8 mouse cellular contexts compared by ENCODE assay signal in the genomic region with DNA sequence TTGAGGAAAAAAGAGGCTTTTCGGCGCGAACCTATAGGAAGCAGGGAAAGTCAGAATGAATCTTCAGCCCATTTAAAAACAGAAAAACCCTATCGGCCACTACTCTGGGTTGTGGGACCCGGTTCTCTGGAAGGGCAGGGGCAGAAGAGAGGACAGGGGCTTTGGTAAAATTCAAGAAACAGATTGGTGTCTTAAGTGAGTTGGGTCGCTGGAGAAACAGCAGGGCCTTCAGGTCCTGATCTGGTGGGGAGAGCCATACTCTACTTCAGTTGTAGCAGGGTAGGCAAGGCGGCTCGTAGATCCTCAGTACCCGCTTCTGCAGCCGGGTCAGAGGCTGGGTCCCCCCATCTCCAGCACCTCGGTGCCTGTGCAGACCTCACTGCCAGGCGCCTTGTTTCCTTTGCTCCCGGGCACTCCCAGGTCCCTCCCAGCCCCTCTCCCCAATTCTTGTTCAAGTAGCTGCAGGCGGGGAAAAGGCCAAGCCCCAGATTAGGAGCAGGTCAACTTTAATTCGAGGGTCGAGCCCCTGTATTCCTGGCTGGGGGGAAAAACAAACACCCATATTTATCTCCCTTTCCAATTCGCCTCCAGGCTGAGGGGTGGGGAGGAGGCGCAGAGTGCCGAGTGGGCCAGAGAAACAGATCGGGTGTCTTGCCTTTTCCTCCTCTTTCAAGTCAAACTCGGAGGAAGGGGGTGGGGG. TPM values are rescaled to one million over a fixed set of nuclear protein-coding genes. Genes with fewer than 3 reads are reported as not detected.
DNase-seq lines count a peak whose midpoint lies in the region; ATAC-seq and TF ChIP-seq lines count a peak whose summit lies in the region.

No protein-coding gene starts in this region.

- no peaks in the 10 kb centered on the region for H3K9me3 ChIP-seq in forebrain, embryonic 14.5 days (replicated peaks; ENCODE audit: control insufficient read depth, low read length)
- no peaks in the 10 kb centered on the region for H3K9me3 ChIP-seq in limb, embryonic 15.5 days

- TF ChIP-seq CTCF in layer of hippocampus, adult 2 months (conservative IDR thresholded peaks at IDR 0.05) = no peak
- TF ChIP-seq CTCF in small intestine, adult 2 months (IDR thresholded peaks at IDR 0.05; ENCODE audit: extremely low read depth, insufficient read length, insufficient replicate concordance, low read depth, low read length) = no peak

- no peak for TF ChIP-seq POLR2A in small intestine, adult 2 months (IDR thresholded peaks at IDR 0.05; ENCODE audit: low read depth, low read length)

- ATAC-seq in forebrain, embryonic 14.5 days = no peak
- ATAC-seq in limb, embryonic 15.5 days (ENCODE audit: insufficient number of reproducible peaks, low FRiP score, low TSS enrichment, low read depth) = no peak
- no peak for ATAC-seq in megakaryocyte-erythroid progenitor cell, adult 5-6 weeks (replicated peaks; ENCODE audit: low FRiP score, low TSS enrichment, poor library complexity, severe bottlenecking)

- H3K4me2 ChIP-seq in forebrain, embryonic 14.5 days (ENCODE audit: low read length) = peak overlapping the region; percentile 84
- peak overlapping the region; percentile 82 for H3K4me2 ChIP-seq in limb, embryonic 15.5 days

- peak overlapping the region; percentile 99 for H3K9ac ChIP-seq in forebrain, embryonic 14.5 days (ENCODE audit: low read length)
- H3K9ac ChIP-seq in limb, embryonic 15.5 days = 0 out of 2 replicates have a peak overlapping the region, but pooled peaks have one; percentile 14

- H3K4me3 ChIP-seq in layer of hippocampus, adult 2 months = peak overlapping the region; percentile 62
- peak overlapping the region; percentile 70 for H3K4me3 ChIP-seq in forebrain, embryonic 14.5 days (ENCODE audit: low read depth, low read length)
- H3K4me3 ChIP-seq in limb, embryonic 15.5 days = peak overlapping the region; percentile 48
- H3K4me3 ChIP-seq in small intestine, adult 2 months (ENCODE audit: low read depth, low read length) = peak overlapping the region; percentile 57

- peak overlapping the region; percentile 91 for H3K27ac ChIP-seq in layer of hippocampus, adult 2 months
- H3K27ac ChIP-seq in forebrain, embryonic 14.5 days (ENCODE audit: low read depth, low read length) = peak overlapping the region; percentile 99
- H3K27ac ChIP-seq in limb, embryonic 15.5 days = no peak overlapping the region; the same call in 1 of the 2 replicates
- H3K27ac ChIP-seq in small intestine, adult 2 months (ENCODE audit: insufficient read depth, low read depth, low read length) = no peak overlapping the region

- H3K36me3 ChIP-seq in forebrain, embryonic 14.5 days (ENCODE audit: control insufficient read depth, insufficient read depth, low read length) = peaks cover 35% of the 10 kb centered on the region
- no peaks in the 10 kb centered on the region for H3K36me3 ChIP-seq in limb, embryonic 15.5 days
- no peaks in the 10 kb centered on the region; the same call in 1 of the 2 replicates for H3K36me3 ChIP-seq in small intestine, adult 2 months (ENCODE audit: control insufficient read depth, insufficient read depth, low read length)

- H3K4me1 ChIP-seq in forebrain, embryonic 14.5 days (ENCODE audit: control insufficient read depth, insufficient read depth, low read length) = peaks cover 21% of the 10 kb centered on the region
- H3K4me1 ChIP-seq in limb, embryonic 15.5 days = peaks cover 47% of the 10 kb centered on the region
- H3K4me1 ChIP-seq in small intestine, adult 2 months (ENCODE audit: control insufficient read depth, insufficient read depth, insufficient read length, low read length) = no peaks in the 10 kb centered on the region; the same call in 1 of the 2 replicates

- 3% methylated on average over 21 of the region's 21 CpGs for WGBS in forebrain, embryonic 14.5 days
- 13% methylated on average over 21 of the region's 21 CpGs for WGBS in limb, embryonic 15.5 days
- 44% methylated on average over 21 of the region's 21 CpGs for WGBS in small intestine, adult 2 months

- DNase-seq in layer of hippocampus, adult 2 months (ENCODE audit: low spot score in 2 of 2) = no peak
- no peak for DNase-seq in layer of hippocampus, adult 18-20 months (ENCODE audit: low spot score in 2 of 2)
- DNase-seq in forebrain, embryonic 14.5 days (ENCODE audit: low spot score) = peak; percentile 20
- DNase-seq in frontal cortex, postnatal 36 days (ENCODE audit: low spot score in 2 of 2) = no peak
- DNase-seq in cerebellum, adult 8-10 months = no peak

- H3K27me3 ChIP-seq in forebrain, embryonic 14.5 days (replicated peaks; ENCODE audit: control insufficient read depth, insufficient read depth, low read length) = no peaks in the 10 kb centered on the region
- peaks cover 63% of the 10 kb centered on the region for H3K27me3 ChIP-seq in limb, embryonic 15.5 days
- H3K27me3 ChIP-seq in small intestine, adult 2 months (ENCODE audit: control insufficient read depth, insufficient read depth, low read length) = peaks cover 52% of the 10 kb centered on the region

RNA-seq across cellular contexts. Expression of gene Meis2, which starts 4.8 kb away (rescaled TPM):
- total RNA-seq in layer of hippocampus, adult 2 months (2021) = 10 to 100 TPM; 43.2 to 45.9 TPM
- total RNA-seq in layer of hippocampus, adult 18-20 months (2021) = 10 to 100 TPM; 40.7 to 41.2 TPM
- 99.1 and 114 TPM in 2 replicates for polyA plus RNA-seq in forebrain, embryonic 14.5 days (2014; fragmentation: Nextera tagmentation; extraction: Ambion mirVana)
- polyA plus RNA-seq in limb, embryonic 15.5 days (2015; fragmentation: Nextera tagmentation; extraction: Ambion mirVana) = 13.7 and 17.1 TPM in 2 replicates
- 3.9 and 11.6 TPM in 2 replicates for polyA plus RNA-seq in small intestine, adult 2 months (2012; rRNA removed)
- not detected in 2 replicates for total RNA-seq in megakaryocyte-erythroid progenitor cell, adult 5-6 weeks (2014; fragmentation: Nextera tagmentation)
- total RNA-seq in megakaryocyte-erythroid progenitor cell, adult 5-6 weeks (2017) = 0.46 TPM in 1 of 2 replicates, not detected in the other

Comparison
In these comparisons a context has a peak if more than half of its experiments do, and no peak if none do; other contexts are left out.
1. H3K27ac ChIP-seq: peak in layer of hippocampus, adult 2 months (single experiment) and forebrain, embryonic 14.5 days (single experiment); none in limb, embryonic 15.5 days (single experiment) and small intestine, adult 2 months (single experiment).
2. RNA of gene Meis2, which starts 4.8 kb away (total RNA-seq): 43.2 to 45.9 TPM in layer of hippocampus, adult 2 months and 40.7 to 41.2 TPM in layer of hippocampus, adult 18-20 months; 0.46 TPM in megakaryocyte-erythroid progenitor cell, adult 5-6 weeks; every median in the first group is over 10 times any median in the second.
3. Peak in every context shown above with its lines, with median percentiles within 50 percentile points of each other: H3K4me3 ChIP-seq.